Mouse (Mus musculus): ENCODE measurements around the gene Pitpnm2. TPM values are rescaled to one million over a fixed set of nuclear protein-coding genes. Genes with fewer than 3 reads are reported as not detected.

Pitpnm2 gene
- polyA plus RNA-seq, 1 experiment from 2014 or later: 3.1 TPM

- H3K9ac ChIP-seq: no peak overlapping the region
- no peaks in the 10 kb centered on the region for H3K36me3 ChIP-seq
- WGBS: 77% methylated on average over 11 of the region's 11 CpGs
- H3K27me3 ChIP-seq (replicated peaks): no peaks in the 10 kb centered on the region
- no peaks in the 10 kb centered on the region for H3K9me3 ChIP-seq
- H3K4me2 ChIP-seq (replicated peaks): no peak overlapping the region
- peaks cover 56% of the 10 kb centered on the region for H3K4me1 ChIP-seq (replicated peaks)
- no peak overlapping the region for H3K27ac ChIP-seq
- ATAC-seq: no peak
- no peak overlapping the region for H3K4me3 ChIP-seq (replicated peaks)
Measured at GRCm38 (mm10) chr5:124163445-124163844, 86.1 kb downstream of the Pitpnm2 start.

- peak; percentile 48 for ATAC-seq
- Histone ChIP-seq H3K9ac (no peak overlapping the region), H3K27ac (no peak overlapping the region), H3K9me3 (no peaks in the 10 kb centered on the region), H3K4me1 (replicated peaks) (peaks cover 56% of the 10 kb centered on the region), H3K36me3 (no peaks in the 10 kb centered on the region), H3K4me2 (replicated peaks) (no peak overlapping the region), H3K27me3 (replicated peaks) (no peaks in the 10 kb centered on the region), H3K4me3 (replicated peaks) (no peak overlapping the region)
- WGBS: 61% methylated on average over 5 of the region's 5 CpGs
Measured at GRCm38 (mm10) chr5:124162577-124162976, 87.0 kb downstream of the Pitpnm2 start.

- 36% methylated on average over 10 of the region's 10 CpGs for WGBS
- ATAC-seq: no peak
Measured at GRCm38 (mm10) chr5:124161831-124162230, 87.7 kb downstream of the Pitpnm2 start.

GRCm38 (mm10) chr5:124159453-124159852 lies 90.1 kb downstream of the Pitpnm2 start:
- H3K4me2 ChIP-seq (replicated peaks): no peak overlapping the region
- H3K27ac ChIP-seq: no peak overlapping the region
- 20% methylated on average over 7 of the region's 7 CpGs for whole genome bisulfite sequencing
- H3K27me3 ChIP-seq (replicated peaks): no peaks in the 10 kb centered on the region
- peak; percentile 55; the same call in 1 of the 2 replicates for ATAC-seq
- H3K9ac ChIP-seq: peak overlapping the region; percentile 30; the same call in 1 of the 2 replicates
- H3K4me1 ChIP-seq (replicated peaks): peaks cover 32% of the 10 kb centered on the region
- no peak overlapping the region for H3K4me3 ChIP-seq (replicated peaks)
- no peaks in the 10 kb centered on the region for H3K36me3 ChIP-seq
- no peaks in the 10 kb centered on the region for H3K9me3 ChIP-seq

More at GRCm38 (mm10) chr5:124161831-124162230, 87.7 kb downstream of the Pitpnm2 start:
- no peaks in the 10 kb centered on the region for H3K9me3 ChIP-seq
- H3K27ac ChIP-seq: no peak overlapping the region
- H3K4me3 ChIP-seq (replicated peaks): no peak overlapping the region
- no peaks in the 10 kb centered on the region for H3K27me3 ChIP-seq (replicated peaks)
- H3K4me1 ChIP-seq (replicated peaks): peaks cover 53% of the 10 kb centered on the region
- no peaks in the 10 kb centered on the region for H3K36me3 ChIP-seq
- H3K9ac ChIP-seq: no peak overlapping the region
- no peak overlapping the region for H3K4me2 ChIP-seq (replicated peaks)

- no peaks in the 10 kb centered on the region for H3K36me3 ChIP-seq
- no peak overlapping the region for H3K9ac ChIP-seq
- H3K4me3 ChIP-seq (replicated peaks): no peak overlapping the region
- H3K27me3 ChIP-seq (replicated peaks): no peaks in the 10 kb centered on the region
- 58% methylated on average over 4 of the region's 4 CpGs for WGBS
- H3K9me3 ChIP-seq: no peaks in the 10 kb centered on the region
- peaks cover 22% of the 10 kb centered on the region for H3K4me1 ChIP-seq (replicated peaks)
- H3K27ac ChIP-seq: no peak overlapping the region
- no peak for ATAC-seq
- no peak overlapping the region for H3K4me2 ChIP-seq (replicated peaks)
Measured at GRCm38 (mm10) chr5:124158305-124158704, 91.3 kb downstream of the Pitpnm2 start.

GRCm38 (mm10) chr5:124155943-124156342 lies 93.6 kb downstream of the Pitpnm2 start:
- Histone ChIP-seq H3K27me3 (replicated peaks) (no peaks in the 10 kb centered on the region), H3K4me3 (replicated peaks) (no peak overlapping the region), H3K9ac (no peak overlapping the region), H3K9me3 (no peaks in the 10 kb centered on the region), H3K4me2 (replicated peaks) (no peak overlapping the region), H3K36me3 (no peaks in the 10 kb centered on the region), H3K4me1 (replicated peaks) (peaks cover 11% of the 10 kb centered on the region), H3K27ac (no peak overlapping the region)
- 68% methylated on average over 5 of the region's 5 CpGs for WGBS
- ATAC-seq: no peak

- no peaks in the 10 kb centered on the region for H3K27me3 ChIP-seq (replicated peaks)
- H3K4me3 ChIP-seq (replicated peaks): no peak overlapping the region
- no peaks in the 10 kb centered on the region for H3K4me1 ChIP-seq (replicated peaks)
- 67% methylated on average over 4 of the region's 4 CpGs for WGBS
- no peaks in the 10 kb centered on the region for H3K9me3 ChIP-seq
- no peak overlapping the region for H3K4me2 ChIP-seq (replicated peaks)
- H3K9ac ChIP-seq: no peak overlapping the region
- ATAC-seq: no peak
- H3K36me3 ChIP-seq: no peaks in the 10 kb centered on the region
- no peak overlapping the region for H3K27ac ChIP-seq
Measured at GRCm38 (mm10) chr5:124152734-124153133, 96.8 kb downstream of the Pitpnm2 start.

- H3K36me3 ChIP-seq: no peaks in the 10 kb centered on the region
- no peak overlapping the region for H3K4me2 ChIP-seq (replicated peaks)
- H3K4me1 ChIP-seq (replicated peaks): no peaks in the 10 kb centered on the region
- no peak overlapping the region for H3K9ac ChIP-seq
- H3K27me3 ChIP-seq (replicated peaks): no peaks in the 10 kb centered on the region
- no peak overlapping the region for H3K4me3 ChIP-seq (replicated peaks)
- no peaks in the 10 kb centered on the region for H3K9me3 ChIP-seq
- ATAC-seq: no peak
- WGBS: 83% methylated on average over 7 of the region's 7 CpGs
- no peak overlapping the region for H3K27ac ChIP-seq
Measured at GRCm38 (mm10) chr5:124150895-124151294, 98.7 kb downstream of the Pitpnm2 start.

GRCm38 (mm10) chr5:124149028-124149427 lies 100.5 kb downstream of the Pitpnm2 start:
- Histone ChIP-seq H3K27ac (no peak overlapping the region), H3K4me2 (replicated peaks) (no peak overlapping the region), H3K36me3 (no peaks in the 10 kb centered on the region), H3K4me1 (replicated peaks) (no peaks in the 10 kb centered on the region), H3K9ac (no peak overlapping the region), H3K9me3 (no peaks in the 10 kb centered on the region), H3K27me3 (replicated peaks) (no peaks in the 10 kb centered on the region), H3K4me3 (replicated peaks) (no peak overlapping the region)
- 56% methylated on average over 5 of the region's 5 CpGs for WGBS
- no peak for ATAC-seq

GRCm38 (mm10) chr5:124138066-124138465 lies 111.5 kb downstream of the Pitpnm2 start:
- Histone ChIP-seq H3K27me3 (replicated peaks) (no peaks in the 10 kb centered on the region), H3K9ac (no peak overlapping the region), H3K27ac (no peak overlapping the region), H3K4me2 (replicated peaks) (no peak overlapping the region), H3K9me3 (no peaks in the 10 kb centered on the region), H3K36me3 (peaks cover 10% of the 10 kb centered on the region), H3K4me3 (replicated peaks) (no peak overlapping the region), H3K4me1 (replicated peaks) (no peaks in the 10 kb centered on the region)
- WGBS: 59% methylated on average over 7 of the region's 7 CpGs
- no peak for ATAC-seq

GRCm38 (mm10) chr5:124134261-124134660 lies 115.3 kb downstream of the Pitpnm2 start:
- Histone ChIP-seq H3K27me3 (replicated peaks) (no peaks in the 10 kb centered on the region), H3K4me1 (replicated peaks) (no peaks in the 10 kb centered on the region), H3K4me2 (replicated peaks) (no peak overlapping the region), H3K27ac (no peak overlapping the region), H3K9me3 (no peaks in the 10 kb centered on the region), H3K4me3 (replicated peaks) (no peak overlapping the region), H3K36me3 (peaks cover 5% of the 10 kb centered on the region; the same call in 1 of the 2 replicates), H3K9ac (no peak overlapping the region)
- WGBS: 83% methylated on average over 5 of the region's 5 CpGs
- ATAC-seq: no peak

GRCm38 (mm10) chr5:124125093-124125492 lies 124.5 kb downstream of the Pitpnm2 start:
- ATAC-seq: no peak
- Histone ChIP-seq H3K4me2 (replicated peaks) (no peak overlapping the region), H3K4me1 (replicated peaks) (no peaks in the 10 kb centered on the region), H3K9me3 (no peaks in the 10 kb centered on the region), H3K36me3 (peaks cover 12% of the 10 kb centered on the region), H3K27ac (no peak overlapping the region), H3K9ac (no peak overlapping the region), H3K27me3 (replicated peaks) (no peaks in the 10 kb centered on the region), H3K4me3 (replicated peaks) (no peak overlapping the region)
- 90% methylated on average over 11 of the region's 11 CpGs for WGBS

GRCm38 (mm10) chr5:124122357-124122756 lies 127.2 kb downstream of the Pitpnm2 start:
- Histone ChIP-seq H3K4me3 (replicated peaks) (no peak overlapping the region), H3K27ac (no peak overlapping the region), H3K27me3 (replicated peaks) (no peaks in the 10 kb centered on the region), H3K4me2 (replicated peaks) (no peak overlapping the region), H3K9ac (no peak overlapping the region), H3K9me3 (no peaks in the 10 kb centered on the region), H3K4me1 (replicated peaks) (peaks cover 4% of the 10 kb centered on the region), H3K36me3 (peaks cover 33% of the 10 kb centered on the region)
- 90% methylated on average over 18 of the region's 18 CpGs for WGBS
- no peak for ATAC-seq

All from intestine, embryonic 15.5 days (tissue).